Mouse (Mus musculus): ENCODE data around the gene Cdc37l1.

DNA sequence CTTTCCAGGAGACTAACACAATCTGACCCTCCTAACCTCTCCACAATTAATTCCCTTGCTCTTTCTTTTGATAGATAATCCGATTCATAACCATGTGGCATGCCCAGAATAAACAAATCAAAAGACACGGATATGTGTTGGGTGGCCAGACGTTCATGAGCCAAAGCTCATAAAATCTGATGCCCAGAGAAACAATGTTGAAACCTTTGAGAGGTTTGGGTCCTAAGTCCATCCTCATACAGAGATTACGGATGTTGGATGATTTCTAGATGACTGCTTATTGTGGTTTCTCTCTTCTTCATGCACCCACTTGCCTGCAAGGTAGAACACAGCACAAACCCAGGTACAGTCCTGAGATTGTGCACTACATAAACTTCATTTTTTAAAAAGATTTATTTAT lies 50.1 kb downstream of the Cdc37l1 start:
- no peak for TF ChIP-seq POLR2AphosphoS2 (IDR thresholded peaks at IDR 0.05; ENCODE audit: insufficient read length, low read depth)
- TF ChIP-seq POLR2A (IDR thresholded peaks at IDR 0.05; ENCODE audit: insufficient read length, low read depth) = no peak
- TF ChIP-seq USF1 (IDR thresholded peaks at IDR 0.05; ENCODE audit: low read depth) = no peak
- TF ChIP-seq E2F4 (IDR thresholded peaks at IDR 0.05; ENCODE audit: insufficient read depth) = no peak
- TF ChIP-seq MAX (IDR thresholded peaks at IDR 0.05; ENCODE audit: low read depth) = no peak
- no peak for TF ChIP-seq REST (IDR thresholded peaks at IDR 0.05; ENCODE audit: insufficient read depth, insufficient read length)
- no peak for TF ChIP-seq CEBPB (IDR thresholded peaks at IDR 0.05; ENCODE audit: insufficient read depth, poor library complexity, severe bottlenecking)
- TF ChIP-seq SRF (IDR thresholded peaks at IDR 0.05; ENCODE audit: control insufficient read depth, insufficient read length, low read depth) = no peak

All from myocyte (in vitro differentiated cells).